Mouse (Mus musculus) heart, postnatal 14 days (tissue): ENCODE measurements around the gene Epas1. TPM values are rescaled to one million over a fixed set of nuclear protein-coding genes. Genes with fewer than 3 reads are reported as not detected.

Experiments used
- DNase-seq, 2 experiments: peaks; one replicate each; pipeline ENCODE4 v3.0.0; 2021 to 2022
- intact Hi-C: fragments of 180-260 bp; cut with DNase I; formaldehyde crosslinking; loops from one replicate; pipeline ENCODE4 v1.15.1; 2025
- total RNA-seq, 2 experiments: library from RNA; stranded (reverse); gene quantifications; 2 replicates each; pipeline ENCODE4 v1.2.3; 2021

Gene Epas1
- total RNA-seq, 2 experiments from 2014 or later: 259 to 278 TPM

GRCm38 (mm10) chr17:86815016-86815865, 61.7 kb downstream of the Epas1 start:
- intact Hi-C loops: no loop called here
- no peak for DNase-seq

GRCm38 (mm10) chr17:86822017-86822737, 68.7 kb downstream of the Epas1 start:
- DNase-seq: no peak
- intact Hi-C loops: no loop called here

GRCm38 (mm10) chr17:86824502-86825162, 71.1 kb downstream of the Epas1 start:
- peak in 1 of 2 experiments; percentile 1 for DNase-seq
- intact Hi-C loops: loop anchor here (5.0 kb wide), 1 partner anchor 78 kb away; no protein-coding TSS in a partner anchor

- peak in 1 of 2 experiments; percentile 1 for DNase-seq
- intact Hi-C loops: loop anchor here (5.0 kb wide), 1 partner anchor 77 kb away; no protein-coding TSS in a partner anchor
These were observed 71.8 kb downstream of the Epas1 start for GRCm38 (mm10) chr17:86825163-86825902.

GRCm38 (mm10) chr17:86826376-86826775, 72.9 kb downstream of the Epas1 start:
- DNase-seq: no peak
- intact Hi-C loops: loop anchor here (5.0 kb wide), 1 partner anchor 76 kb away; no protein-coding TSS in a partner anchor

GRCm38 (mm10) chr17:86827391-86828165, 74.1 kb downstream of the Epas1 start:
- intact Hi-C loops: loop anchor here (5.0 kb wide), 1 partner anchor 75 kb away; no protein-coding TSS in a partner anchor
- DNase-seq: no peak

GRCm38 (mm10) chr17:86828500-86828899, 75.0 kb downstream of the Epas1 start:
- intact Hi-C loops: loop anchor here (5.0 kb wide), 1 partner anchor 74 kb away; no protein-coding TSS in a partner anchor
- DNase-seq: no peak

GRCm38 (mm10) chr17:86829383-86830175, 76.1 kb downstream of the Epas1 start:
- intact Hi-C loops: loop anchor here (5.0 kb wide), 1 partner anchor 73 kb away; no protein-coding TSS in a partner anchor
- no peak for DNase-seq

GRCm38 (mm10) chr17:86830893-86831292, 77.4 kb downstream of the Epas1 start:
- DNase-seq: no peak
- intact Hi-C loops: no loop called here

GRCm38 (mm10) chr17:86832562-86833327, 79.2 kb downstream of the Epas1 start:
- intact Hi-C loops: no loop called here
- peak; percentile 57 to 70 for DNase-seq

- intact Hi-C loops: no loop called here
These were observed 80.4 kb downstream of the Epas1 start for GRCm38 (mm10) chr17:86833945-86834344.

GRCm38 (mm10) chr17:86839308-86839707, 85.8 kb downstream of the Epas1 start:
- intact Hi-C loops: no loop called here
- DNase-seq: no peak

More at GRCm38 (mm10) chr17:86833945-86834344, 80.4 kb downstream of the Epas1 start:
- DNase-seq: no peak

GRCm38 (mm10) chr17:86850700-86851337, 97.3 kb downstream of the Epas1 start:
- DNase-seq: no peak
- intact Hi-C loops: no loop called here

- intact Hi-C loops: no loop called here
- no peak for DNase-seq
These were observed 98.3 kb downstream of the Epas1 start for GRCm38 (mm10) chr17:86851782-86852181.

- intact Hi-C loops: no loop called here
- DNase-seq: no peak
These were observed 99.1 kb downstream of the Epas1 start for GRCm38 (mm10) chr17:86852591-86853031.

- intact Hi-C loops: no loop called here
- DNase-seq: no peak
These were observed 117.1 kb downstream of the Epas1 start for GRCm38 (mm10) chr17:86870586-86870985.

- DNase-seq: no peak
- intact Hi-C loops: no loop called here
These were observed 119.1 kb downstream of the Epas1 start for GRCm38 (mm10) chr17:86872643-86873042.
